Mouse (Mus musculus) forebrain, embryonic 14.5 days (tissue): ENCODE results near the gene Pou5f1. TPM values are rescaled to one million over a fixed set of nuclear protein-coding genes. Genes with fewer than 3 reads are reported as not detected.

Experiments
- ATAC-seq: fragments of 200-750 bp; cut with Nextera tagmentation; 2 replicates; pipeline ENCODE4 v1.8.0; 2017; ENCODE audit warnings: mild to moderate bottlenecking, moderate library complexity
- DNase-seq: peaks from one replicate; pipeline ENCODE4 v3.0.0-alpha.2; 2015; ENCODE audit warnings: low spot score
- H3K27ac ChIP-seq: fragments of 300-500 bp; sonication (generic); 2 replicates; pipeline ENCODE4 v1.5.1; 2014; ENCODE audit warnings: low read depth, mild to moderate bottlenecking, control low read depth, low read length, moderate library complexity
- H3K27me3 ChIP-seq: fragments of 300-500 bp; sonication (generic); replicated peaks from 2 replicates; pipeline ENCODE4 v1.6.1; 2014; ENCODE audit warnings: low read length, control low read depth, mixed read lengths; ENCODE audit not compliant: control insufficient read depth, insufficient read depth
- H3K36me3 ChIP-seq: fragments of 300-500 bp; sonication (generic); 2 replicates; pipeline ENCODE4 v1.6.1; 2014; ENCODE audit warnings: low read length, control low read depth; ENCODE audit not compliant: control insufficient read depth, insufficient read depth
- H3K4me1 ChIP-seq: fragments of 300-500 bp; sonication (generic); 2 replicates; pipeline ENCODE4 v1.6.1; 2014; ENCODE audit warnings: antibody characterized with exemption, low read length, control low read depth; ENCODE audit not compliant: control insufficient read depth, insufficient read depth
- H3K4me2 ChIP-seq: fragments of 300-500 bp; sonication (generic); 2 replicates; pipeline ENCODE4 v1.6.1; 2014; ENCODE audit warnings: mild to moderate bottlenecking, control low read depth, low read length
- H3K4me3 ChIP-seq: fragments of 300-500 bp; sonication (generic); 2 replicates; pipeline ENCODE4 v1.5.1; 2014; ENCODE audit warnings: low read depth, low read length, control low read depth
- H3K9ac ChIP-seq: fragments of 300-500 bp; sonication (generic); 2 replicates; pipeline ENCODE4 v1.6.1; 2014; ENCODE audit warnings: mild to moderate bottlenecking, low read length, control low read depth, moderate library complexity
- H3K9me3 ChIP-seq: fragments of 300-500 bp; sonication (generic); replicated peaks from 2 replicates; pipeline ENCODE4 v1.6.1; 2016; ENCODE audit warnings: low read length, control low read depth, mixed read lengths; ENCODE audit not compliant: control insufficient read depth
- WGBS: fragments of 180-500 bp; shearing (Covaris S2); extraction: QIAGEN DNeasy Blood & Tissue Kit; methylation state at CpG from one replicate; pipeline ENCODE4 v1.1.7; 2014; 5-methylcytosine and 5-hydroxymethylcytosine counted together
- polyA plus RNA-seq: library from polyadenylated mRNA; unstranded; fragments of >200 nt; fragmentation: Nextera tagmentation; extraction: Ambion mirVana; gene quantifications from 2 replicates; pipeline ENCODE4 v1.2.1, GENCODE M21; 2014

The Pou5f1 gene
- polyA plus RNA-seq, 1 experiment from 2014 or later: not detected

DNA sequence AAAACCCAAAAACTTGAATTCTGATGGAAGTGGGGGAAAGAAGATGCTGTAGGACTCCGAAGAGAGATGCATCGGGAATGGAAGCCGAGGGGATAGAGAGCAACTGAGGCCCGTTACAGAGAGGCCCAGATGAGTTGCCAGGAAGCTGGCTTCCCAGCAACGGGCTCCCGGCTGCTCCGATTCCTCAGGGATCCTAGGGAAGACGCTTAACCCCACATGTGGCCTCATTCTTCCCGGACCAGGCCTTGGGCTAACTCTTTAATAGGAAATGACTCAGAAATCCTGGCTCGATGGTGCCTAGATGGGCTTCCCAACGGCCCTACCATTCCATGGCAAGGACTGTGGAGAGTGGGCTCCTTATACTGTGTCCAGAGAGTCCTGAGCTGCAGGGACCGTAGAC, 11.7 kb downstream of the Pou5f1 start:
- H3K4me2 ChIP-seq: peak overlapping the region; percentile 79
- peak overlapping the region; percentile 43 for H3K4me3 ChIP-seq
- ATAC-seq: no peak
- 8% methylated on average over 12 of the region's 12 CpGs for WGBS
- no peaks in the 10 kb centered on the region for H3K27me3 ChIP-seq
- H3K27ac ChIP-seq: no peak overlapping the region; the same call in 1 of the 2 replicates
- H3K4me1 ChIP-seq: peaks cover 14% of the 10 kb centered on the region; the same call in 1 of the 2 replicates
- no peaks in the 10 kb centered on the region; the same call in 1 of the 2 replicates for H3K36me3 ChIP-seq
- peak overlapping the region; percentile 61 for H3K9ac ChIP-seq
- no peak for DNase-seq
- H3K9me3 ChIP-seq: no peaks in the 10 kb centered on the region

DNA sequence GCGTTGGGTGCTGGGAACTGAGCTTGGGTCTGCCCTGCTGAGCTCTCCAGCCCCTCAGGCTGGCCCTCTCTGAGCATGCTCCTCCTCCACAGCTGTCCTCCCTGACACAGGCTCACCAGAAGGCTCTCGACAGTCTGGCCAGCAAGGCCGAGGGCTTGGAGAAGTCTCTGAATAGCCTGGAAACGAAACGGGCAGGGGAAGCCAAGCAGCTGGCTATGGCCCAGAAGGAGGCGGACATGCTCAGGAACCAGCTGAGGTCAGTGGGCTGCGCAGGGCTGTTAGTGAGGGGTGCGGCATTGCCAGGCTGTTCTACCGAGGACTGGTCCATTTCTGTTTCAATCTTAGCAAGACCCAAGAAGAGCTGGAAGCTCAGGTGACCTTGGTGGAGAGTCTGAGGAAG, 18.5 kb downstream of the Pou5f1 start:
- ATAC-seq (no peak), DNase-seq (no peak)
- H3K9ac ChIP-seq: no peak overlapping the region
- no peak overlapping the region for H3K4me2 ChIP-seq
- H3K27ac ChIP-seq: no peak overlapping the region
- 82% methylated on average over 9 of the region's 9 CpGs for WGBS
- H3K4me1 ChIP-seq: no peaks in the 10 kb centered on the region
- no peaks in the 10 kb centered on the region for H3K9me3 ChIP-seq
- no peak overlapping the region for H3K4me3 ChIP-seq
- H3K36me3 ChIP-seq: peaks cover 19% of the 10 kb centered on the region
- H3K27me3 ChIP-seq: no peaks in the 10 kb centered on the region

- Histone ChIP-seq H3K27ac (no peak overlapping the region), H3K4me3 (no peak overlapping the region), H3K4me2 (no peak overlapping the region), H3K36me3 (peaks cover 31% of the 10 kb centered on the region), H3K4me1 (no peaks in the 10 kb centered on the region), H3K9ac (no peak overlapping the region), H3K27me3 (no peaks in the 10 kb centered on the region), H3K9me3 (no peaks in the 10 kb centered on the region)
- WGBS: 81% methylated on average over 8 of the region's 8 CpGs
- ATAC-seq (no peak), DNase-seq (no peak)
These were observed 20.8 kb downstream of the Pou5f1 start for GRCm38 (mm10) chr17:35526644-35527043.

DNA sequence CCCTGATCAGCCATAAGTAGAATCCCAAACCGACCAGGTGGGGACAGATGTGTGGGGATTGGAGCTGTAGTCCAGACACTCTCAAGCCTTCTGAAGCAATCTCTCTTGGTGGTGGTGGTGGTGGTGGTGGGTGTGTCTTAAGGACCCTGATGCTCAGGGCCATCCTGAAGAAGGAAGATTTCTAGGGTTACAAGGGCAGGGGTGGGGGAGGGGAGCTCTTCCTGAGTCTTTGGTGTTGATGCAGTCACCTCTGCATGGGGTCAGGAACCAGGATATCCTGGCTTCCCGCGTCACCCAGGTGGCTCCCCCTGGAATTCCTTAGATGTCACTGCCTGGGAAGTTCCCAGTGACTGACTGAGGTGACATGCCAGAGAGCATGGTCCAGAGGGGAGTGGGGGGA, 26.5 kb downstream of the Pou5f1 start:
- 14% methylated on average over 3 of the region's 3 CpGs for WGBS
- no peaks in the 10 kb centered on the region for H3K4me1 ChIP-seq
- peaks cover 17% of the 10 kb centered on the region for H3K36me3 ChIP-seq
- H3K27me3 ChIP-seq: no peaks in the 10 kb centered on the region
- no peak overlapping the region for H3K9ac ChIP-seq
- no peak overlapping the region for H3K4me3 ChIP-seq
- no peaks in the 10 kb centered on the region for H3K9me3 ChIP-seq
- DNase-seq (no peak), ATAC-seq (no peak)
- no peak overlapping the region for H3K27ac ChIP-seq
- H3K4me2 ChIP-seq: no peak overlapping the region

GRCm38 (mm10) chr17:35532901-35533300, 27.1 kb downstream of the Pou5f1 start, which contains the start of gene Psors1c2:
Gene Psors1c2, plus strand, starts transcription at chr17:35533201.
- H3K4me3 ChIP-seq: no peak within 1 kb of the TSS
- H3K36me3 ChIP-seq: peaks cover 17% of the 10 kb centered on the region
- no peak within 1 kb of the TSS for H3K4me2 ChIP-seq
- H3K9ac ChIP-seq: no peak within 1 kb of the TSS
- ATAC-seq (no peak), DNase-seq (no peak)
- no peaks in the 10 kb centered on the region for H3K4me1 ChIP-seq
- H3K9me3 ChIP-seq: no peaks in the 10 kb centered on the region
- no peaks in the 10 kb centered on the region for H3K27me3 ChIP-seq
- WGBS: 53% methylated on average over 7 of the region's 7 CpGs
- H3K27ac ChIP-seq: no peak within 1 kb of the TSS

DNA sequence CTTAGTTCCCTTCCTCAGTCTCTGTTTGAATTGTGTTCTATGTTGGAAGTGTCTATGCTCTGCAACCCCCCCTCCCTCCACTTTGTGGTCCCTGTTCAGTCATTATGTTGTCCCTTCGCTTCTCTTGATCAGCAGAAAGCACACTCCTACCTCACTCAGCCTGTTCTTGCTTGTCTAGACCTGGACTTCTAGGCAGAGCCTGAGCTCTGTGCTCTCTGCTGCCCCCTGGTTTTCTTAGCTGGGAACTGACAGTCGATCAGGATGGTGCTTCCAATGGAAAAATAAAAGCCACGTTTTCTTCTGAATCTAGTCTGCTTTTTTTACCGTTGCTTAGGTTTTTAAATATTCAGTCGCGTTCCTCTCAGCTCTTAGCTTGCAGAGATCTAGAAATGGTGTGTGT, 28.5 kb downstream of the Pou5f1 start:
- H3K36me3 ChIP-seq: peaks cover 12% of the 10 kb centered on the region; the same call in 1 of the 2 replicates
- no peaks in the 10 kb centered on the region for H3K9me3 ChIP-seq
- WGBS: 12% methylated on average over 6 of the region's 6 CpGs
- peak; percentile 86 for DNase-seq
- no peaks in the 10 kb centered on the region for H3K27me3 ChIP-seq
- no peak overlapping the region for H3K9ac ChIP-seq
- H3K27ac ChIP-seq: no peak overlapping the region
- no peak overlapping the region for H3K4me3 ChIP-seq
- ATAC-seq: peak; percentile 69; the same call in 1 of the 2 replicates
- no peaks in the 10 kb centered on the region for H3K4me1 ChIP-seq
- no peak overlapping the region for H3K4me2 ChIP-seq

- no peak overlapping the region for H3K27ac ChIP-seq
- H3K9ac ChIP-seq: no peak overlapping the region
- DNase-seq (no peak), ATAC-seq (no peak)
- H3K36me3 ChIP-seq: no peaks in the 10 kb centered on the region
- no peak overlapping the region for H3K4me2 ChIP-seq
- H3K9me3 ChIP-seq: no peaks in the 10 kb centered on the region
- no peaks in the 10 kb centered on the region for H3K27me3 ChIP-seq
- no peak overlapping the region for H3K4me3 ChIP-seq
- WGBS: 86% methylated on average over 4 of the region's 4 CpGs
- no peaks in the 10 kb centered on the region for H3K4me1 ChIP-seq
These were observed 31.6 kb downstream of the Pou5f1 start for GRCm38 (mm10) chr17:35537421-35537820.

DNA sequence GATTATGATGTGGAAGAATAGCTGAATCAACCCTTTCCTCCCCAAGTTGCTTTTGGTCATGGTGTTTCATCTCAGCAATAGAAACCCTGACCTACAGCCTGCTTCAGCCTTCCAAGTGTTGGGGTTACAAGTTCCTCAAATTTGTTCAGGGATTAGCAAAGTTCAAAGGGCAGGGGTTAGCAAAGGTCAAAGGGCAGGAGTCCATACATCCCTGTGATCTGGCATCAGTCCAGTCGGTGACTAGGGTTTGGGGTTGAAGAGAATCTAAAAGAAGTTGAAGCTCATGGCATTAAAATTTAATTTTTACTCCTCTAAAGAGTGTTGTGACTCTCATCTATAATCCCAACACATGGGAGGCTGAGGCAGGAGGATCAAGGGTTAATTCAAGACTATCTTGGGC, 32.7 kb downstream of the Pou5f1 start:
- 83% methylated on average over 1 of the region's 1 CpGs for WGBS
- Histone ChIP-seq H3K4me2 (no peak overlapping the region), H3K9ac (no peak overlapping the region), H3K27me3 (no peaks in the 10 kb centered on the region), H3K36me3 (no peaks in the 10 kb centered on the region), H3K27ac (no peak overlapping the region), H3K4me1 (0 out of 2 replicates have a peak, but pooled peaks cover 2% of the 10 kb centered on the region), H3K4me3 (no peak overlapping the region), H3K9me3 (no peaks in the 10 kb centered on the region)
- DNase-seq (no peak), ATAC-seq (no peak)

DNA sequence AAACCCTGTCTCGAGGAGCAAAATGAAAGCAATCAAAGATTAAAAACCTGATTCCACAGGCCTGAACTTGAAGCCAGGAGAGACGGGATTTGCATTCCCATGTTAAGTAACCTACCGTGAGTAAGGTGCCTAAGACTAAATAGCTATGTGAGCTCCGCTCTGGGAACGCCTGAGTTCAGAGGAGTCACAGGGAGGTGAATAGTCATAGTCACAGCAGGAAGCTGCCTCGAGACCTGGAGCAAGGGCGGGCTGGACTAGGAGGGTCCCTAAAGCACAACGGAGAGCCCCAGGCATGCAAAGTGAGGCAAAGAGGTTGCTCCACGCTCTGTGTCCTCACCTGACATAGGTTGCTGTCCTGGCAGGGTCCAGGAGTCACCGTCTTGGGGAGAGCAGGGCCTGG, 33.7 kb downstream of the Pou5f1 start:
- H3K9ac ChIP-seq: no peak overlapping the region
- 0 out of 2 replicates have a peak, but pooled peaks cover 2% of the 10 kb centered on the region for H3K4me1 ChIP-seq
- no peak overlapping the region for H3K4me3 ChIP-seq
- H3K36me3 ChIP-seq: no peaks in the 10 kb centered on the region
- ATAC-seq (no peak), DNase-seq (no peak)
- no peaks in the 10 kb centered on the region for H3K9me3 ChIP-seq
- no peak overlapping the region for H3K27ac ChIP-seq
- H3K27me3 ChIP-seq: no peaks in the 10 kb centered on the region
- 57% methylated on average over 10 of the region's 10 CpGs for WGBS
- H3K4me2 ChIP-seq: no peak overlapping the region
